Mouse (Mus musculus) megakaryocyte, embryonic 14.5 days (primary cell): Measurements from ENCODE around the gene Ift80.

Experiments used
- FLI1 ChIP-seq: IDR thresholded peaks from 2 replicates; pipeline ENCODE4 v1.6.1; 2012; ENCODE audit warnings: low read length, inconsistent platforms, mixed read lengths
- GATA1 ChIP-seq: IDR thresholded peaks from 3 replicates; pipeline ENCODE4 v1.6.1; 2012; ENCODE audit warnings: mixed read lengths, low read length, inconsistent platforms, borderline replicate concordance

GRCm38 (mm10) chr3:68966527-68967285, 37.7 kb downstream of the Ift80 start:
- TF ChIP-seq GATA1 (no peak), FLI1 (no peak)
